Mouse (Mus musculus): Measurements from ENCODE around the gene Abat.

DNA sequence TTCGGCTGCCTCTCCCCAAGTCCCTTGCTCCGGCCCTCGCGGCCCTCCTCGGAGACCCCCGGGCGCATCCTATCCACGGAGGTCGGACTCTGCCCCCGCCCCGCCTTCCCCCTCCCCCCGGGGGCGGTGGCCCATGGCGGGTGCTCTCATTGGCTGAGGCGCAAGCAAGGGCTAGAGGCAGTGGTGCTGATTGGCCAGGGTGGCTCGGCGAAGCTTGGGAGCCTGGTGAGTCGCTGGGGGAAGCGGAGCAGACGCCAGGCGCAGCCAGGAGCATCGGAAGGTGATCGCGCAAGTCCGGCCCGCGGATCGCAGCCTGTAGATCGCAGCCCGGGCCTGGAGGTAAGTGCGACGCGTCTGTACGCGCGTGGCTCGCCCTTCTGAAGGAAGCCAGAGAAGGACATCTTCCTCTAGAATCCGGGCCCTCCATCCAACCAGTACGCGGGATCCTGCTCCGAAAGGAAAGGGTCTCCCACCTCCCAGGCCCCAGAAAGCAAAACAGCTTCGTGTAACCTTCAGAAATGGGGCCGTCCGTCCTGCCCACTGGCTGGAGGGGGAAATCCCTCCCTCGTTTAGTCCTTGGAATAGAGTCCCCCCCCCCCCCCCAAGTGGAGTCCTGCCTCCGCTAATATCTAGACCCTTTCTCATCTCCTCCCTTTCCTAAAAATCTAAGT lies at the start of gene Abat:
- TF ChIP-seq POLR2A (IDR thresholded peaks at IDR 0.05; ENCODE audit: borderline replicate concordance, extremely low read depth, low read depth, low read length) (peak; percentile 64; the same call in 1 of the 2 replicates), CTCF (IDR thresholded peaks at IDR 0.05; ENCODE audit: insufficient read depth, low read length) (no peak)
